Mouse (Mus musculus) cerebellum, adult 2 months (tissue): ENCODE measurements around the gene Ofcc1.

Experiments
- CTCF ChIP-seq: fragments of 200-500 bp; IDR thresholded peaks from 2 replicates; pipeline ENCODE4 v1.5.1; 2011; ENCODE audit warnings: low read depth, mild to moderate bottlenecking, control low read depth, low read length, moderate library complexity, borderline replicate concordance; ENCODE audit not compliant: insufficient read depth
- POLR2A ChIP-seq: fragments of 200-500 bp; IDR thresholded peaks from 2 replicates; pipeline ENCODE4 v1.6.1; 2011; ENCODE audit warnings: low read length, control low read depth, borderline replicate concordance; ENCODE audit not compliant: insufficient read depth

GRCm38 (mm10) chr13:40074850-40075416 lies 286.3 kb downstream of the Ofcc1 start:
- TF ChIP-seq CTCF (no peak), POLR2A (no peak)
